Mouse (Mus musculus): Measurements from ENCODE around the gene Lsm2. TPM values are rescaled to one million over a fixed set of nuclear protein-coding genes. Genes with fewer than 3 reads are reported as not detected.

Lsm2 gene
- polyA plus RNA-seq, 1 experiment = 60.7 TPM

- H3K27me3 ChIP-seq (ENCODE audit: control insufficient read depth, insufficient read depth, low read length) = no peaks in the 10 kb centered on the region
- H3K4me1 ChIP-seq (ENCODE audit: control insufficient read depth, insufficient read depth, insufficient read length) = peaks cover 11% of the 10 kb centered on the region
- DNase-seq (ENCODE audit: low read depth in 1 of 2, low spot score in 2 of 2) = no peak
- H3K4me3 ChIP-seq (ENCODE audit: extremely low read depth, insufficient read depth, insufficient read length) = no peak overlapping the region
- WGBS = 91% methylated on average over 6 of the region's 6 CpGs
- peaks cover 69% of the 10 kb centered on the region for H3K36me3 ChIP-seq (ENCODE audit: control insufficient read depth, insufficient read depth, low read length)
- no peak overlapping the region for H3K27ac ChIP-seq (ENCODE audit: insufficient read depth, low read length)
- TF ChIP-seq POLR2A (IDR thresholded peaks at IDR 0.05; ENCODE audit: low read depth, low read length) = no peak
- TF ChIP-seq CTCF (IDR thresholded peaks at IDR 0.05; ENCODE audit: extremely low read depth, insufficient read depth, insufficient read length, insufficient replicate concordance) = no peak
Measured at GRCm38 (mm10) chr17:35013221-35013620, 31.6 kb downstream of the Lsm2 start.

- DNase-seq (ENCODE audit: low read depth in 1 of 2, low spot score in 2 of 2) = no peak
- H3K4me1 ChIP-seq (ENCODE audit: control insufficient read depth, insufficient read depth, insufficient read length) = peaks cover 11% of the 10 kb centered on the region
- no peak overlapping the region for H3K4me3 ChIP-seq (ENCODE audit: extremely low read depth, insufficient read depth, insufficient read length)
- peaks cover 60% of the 10 kb centered on the region for H3K36me3 ChIP-seq (ENCODE audit: control insufficient read depth, insufficient read depth, low read length)
- H3K27ac ChIP-seq (ENCODE audit: insufficient read depth, low read length) = no peak overlapping the region
- WGBS = 92% methylated on average over 16 of the region's 16 CpGs
- no peaks in the 10 kb centered on the region for H3K27me3 ChIP-seq (ENCODE audit: control insufficient read depth, insufficient read depth, low read length)
- TF ChIP-seq POLR2A (IDR thresholded peaks at IDR 0.05; ENCODE audit: low read depth, low read length) (no peak), CTCF (IDR thresholded peaks at IDR 0.05; ENCODE audit: extremely low read depth, insufficient read depth, insufficient read length, insufficient replicate concordance) (no peak)
Measured at GRCm38 (mm10) chr17:35015296-35015695, 33.6 kb downstream of the Lsm2 start.

GRCm38 (mm10) chr17:35016376-35016775 is 34.7 kb downstream of the Lsm2 start, which contains the start of gene Vwa7:
Vwa7 (plus strand) TSS chr17:35016579.
- Histone ChIP-seq H3K4me1 (ENCODE audit: control insufficient read depth, insufficient read depth, insufficient read length) (peaks cover 13% of the 10 kb centered on the region), H3K27me3 (ENCODE audit: control insufficient read depth, insufficient read depth, low read length) (no peaks in the 10 kb centered on the region), H3K4me3 (ENCODE audit: extremely low read depth, insufficient read depth, insufficient read length) (no peak within 1 kb of the TSS), H3K36me3 (ENCODE audit: control insufficient read depth, insufficient read depth, low read length) (peaks cover 49% of the 10 kb centered on the region), H3K27ac (ENCODE audit: insufficient read depth, low read length) (no peak within 1 kb of the TSS)
- WGBS = 55% methylated on average over 12 of the region's 12 CpGs
- DNase-seq (ENCODE audit: low read depth in 1 of 2, low spot score in 2 of 2) = no peak
- TF ChIP-seq CTCF (IDR thresholded peaks at IDR 0.05; ENCODE audit: extremely low read depth, insufficient read depth, insufficient read length, insufficient replicate concordance) = no peak
- no peak for TF ChIP-seq POLR2A (IDR thresholded peaks at IDR 0.05; ENCODE audit: low read depth, low read length)

- Histone ChIP-seq H3K36me3 (ENCODE audit: control insufficient read depth, insufficient read depth, low read length) (peaks cover 42% of the 10 kb centered on the region), H3K27me3 (ENCODE audit: control insufficient read depth, insufficient read depth, low read length) (no peaks in the 10 kb centered on the region), H3K27ac (ENCODE audit: insufficient read depth, low read length) (no peak overlapping the region), H3K4me3 (ENCODE audit: extremely low read depth, insufficient read depth, insufficient read length) (no peak overlapping the region), H3K4me1 (ENCODE audit: control insufficient read depth, insufficient read depth, insufficient read length) (peaks cover 13% of the 10 kb centered on the region)
- WGBS = 70% methylated on average over 10 of the region's 10 CpGs
- TF ChIP-seq POLR2A (IDR thresholded peaks at IDR 0.05; ENCODE audit: low read depth, low read length) (no peak), CTCF (IDR thresholded peaks at IDR 0.05; ENCODE audit: extremely low read depth, insufficient read depth, insufficient read length, insufficient replicate concordance) (no peak)
- no peak for DNase-seq (ENCODE audit: low read depth in 1 of 2, low spot score in 2 of 2)
Measured at GRCm38 (mm10) chr17:35016791-35017705, 35.4 kb downstream of the Lsm2 start.

GRCm38 (mm10) chr17:35017706-35018030 is 36.0 kb downstream of the Lsm2 start:
- H3K27ac ChIP-seq (ENCODE audit: insufficient read depth, low read length) = no peak overlapping the region
- WGBS = 66% methylated on average over 14 of the region's 14 CpGs
- no peak for TF ChIP-seq CTCF (IDR thresholded peaks at IDR 0.05; ENCODE audit: extremely low read depth, insufficient read depth, insufficient read length, insufficient replicate concordance)
- no peak for TF ChIP-seq POLR2A (IDR thresholded peaks at IDR 0.05; ENCODE audit: low read depth, low read length)
- peaks cover 36% of the 10 kb centered on the region for H3K36me3 ChIP-seq (ENCODE audit: control insufficient read depth, insufficient read depth, low read length)
- H3K27me3 ChIP-seq (ENCODE audit: control insufficient read depth, insufficient read depth, low read length) = no peaks in the 10 kb centered on the region
- H3K4me1 ChIP-seq (ENCODE audit: control insufficient read depth, insufficient read depth, insufficient read length) = peaks cover 13% of the 10 kb centered on the region
- no peak for DNase-seq (ENCODE audit: low read depth in 1 of 2, low spot score in 2 of 2)
- H3K4me3 ChIP-seq (ENCODE audit: extremely low read depth, insufficient read depth, insufficient read length) = no peak overlapping the region

- no peak overlapping the region for H3K4me3 ChIP-seq (ENCODE audit: extremely low read depth, insufficient read depth, insufficient read length)
- H3K27ac ChIP-seq (ENCODE audit: insufficient read depth, low read length) = no peak overlapping the region
- no peak for DNase-seq (ENCODE audit: low read depth in 1 of 2, low spot score in 2 of 2)
- 80% methylated on average over 3 of the region's 3 CpGs for WGBS
- peaks cover 31% of the 10 kb centered on the region for H3K36me3 ChIP-seq (ENCODE audit: control insufficient read depth, insufficient read depth, low read length)
- H3K27me3 ChIP-seq (ENCODE audit: control insufficient read depth, insufficient read depth, low read length) = no peaks in the 10 kb centered on the region
- TF ChIP-seq POLR2A (IDR thresholded peaks at IDR 0.05; ENCODE audit: low read depth, low read length) = no peak
- no peak for TF ChIP-seq CTCF (IDR thresholded peaks at IDR 0.05; ENCODE audit: extremely low read depth, insufficient read depth, insufficient read length, insufficient replicate concordance)
- H3K4me1 ChIP-seq (ENCODE audit: control insufficient read depth, insufficient read depth, insufficient read length) = peaks cover 13% of the 10 kb centered on the region
Measured at GRCm38 (mm10) chr17:35018171-35018570, 36.5 kb downstream of the Lsm2 start.

GRCm38 (mm10) chr17:35019894-35020293 is 38.2 kb downstream of the Lsm2 start:
- H3K27ac ChIP-seq (ENCODE audit: insufficient read depth, low read length) = no peak overlapping the region
- no peak for TF ChIP-seq CTCF (IDR thresholded peaks at IDR 0.05; ENCODE audit: extremely low read depth, insufficient read depth, insufficient read length, insufficient replicate concordance)
- TF ChIP-seq POLR2A (IDR thresholded peaks at IDR 0.05; ENCODE audit: low read depth, low read length) = no peak
- H3K36me3 ChIP-seq (ENCODE audit: control insufficient read depth, insufficient read depth, low read length) = peaks cover 15% of the 10 kb centered on the region
- no peak for DNase-seq (ENCODE audit: low read depth in 1 of 2, low spot score in 2 of 2)
- peaks cover 22% of the 10 kb centered on the region for H3K4me1 ChIP-seq (ENCODE audit: control insufficient read depth, insufficient read depth, insufficient read length)
- WGBS = 96% methylated on average over 11 of the region's 11 CpGs
- H3K27me3 ChIP-seq (ENCODE audit: control insufficient read depth, insufficient read depth, low read length) = no peaks in the 10 kb centered on the region
- no peak overlapping the region for H3K4me3 ChIP-seq (ENCODE audit: extremely low read depth, insufficient read depth, insufficient read length)
